Mouse (Mus musculus) kidney, postnatal 0 days (tissue): ENCODE measurements around the gene Rgs6. TPM values are rescaled to one million over a fixed set of nuclear protein-coding genes. Genes with fewer than 3 reads are reported as not detected.

Experiments
- ATAC-seq: fragments of 200-750 bp; cut with Nextera tagmentation; replicated peaks from 2 replicates; pipeline ENCODE4 v1.8.0; 2017; ENCODE audit warnings: low read depth, moderate number of reproducible peaks, moderate TSS enrichment, moderate library complexity; ENCODE audit not compliant: low FRiP score
- DNase-seq: peaks from one replicate; pipeline ENCODE4 v3.0.0-alpha.2; 2016; ENCODE audit warnings: low spot score
- H3K27ac ChIP-seq: fragments of 300-500 bp; sonication (generic); 2 replicates; pipeline ENCODE4 v1.5.1; 2014; ENCODE audit warnings: mild to moderate bottlenecking
- H3K27me3 ChIP-seq: fragments of 300-500 bp; sonication (generic); 2 replicates; pipeline ENCODE4 v1.6.1; 2014; ENCODE audit warnings: low read length, mixed read lengths; ENCODE audit not compliant: insufficient read depth
- H3K36me3 ChIP-seq: fragments of 300-500 bp; sonication (generic); 2 replicates; pipeline ENCODE4 v1.6.1; 2014; ENCODE audit warnings: low read length, mixed read lengths; ENCODE audit not compliant: insufficient read depth
- H3K4me1 ChIP-seq: fragments of 300-500 bp; sonication (generic); replicated peaks from 2 replicates; pipeline ENCODE4 v1.6.1; 2014; ENCODE audit warnings: antibody characterized with exemption, low read length, mixed read lengths; ENCODE audit not compliant: insufficient read depth
- H3K4me2 ChIP-seq: fragments of 300-500 bp; sonication (generic); 2 replicates; pipeline ENCODE4 v1.6.1; 2014; ENCODE audit warnings: mild to moderate bottlenecking, low read length, moderate library complexity, mixed read lengths
- H3K4me3 ChIP-seq: fragments of 300-500 bp; sonication (generic); replicated peaks from 2 replicates; pipeline ENCODE4 v1.5.1; 2014; ENCODE audit warnings: low read depth, low read length
- H3K9ac ChIP-seq: fragments of 300-500 bp; sonication (generic); 2 replicates; pipeline ENCODE4 v1.6.1; 2014; ENCODE audit warnings: low read depth, low read length
- H3K9me3 ChIP-seq: fragments of 300-500 bp; sonication (generic); replicated peaks from 2 replicates; pipeline ENCODE4 v1.6.1; 2016; ENCODE audit warnings: low read length, inconsistent platforms, mixed read lengths
- CTCF ChIP-seq: IDR thresholded peaks from 2 replicates; pipeline ENCODE4 v1.5.1; 2016; ENCODE audit warnings: antibody characterized with exemption, low read depth, mild to moderate bottlenecking, moderate library complexity
- WGBS: fragments of 180-500 bp; shearing (Covaris S2); extraction: QIAGEN DNeasy Blood & Tissue Kit; methylation state at CpG from one replicate; pipeline ENCODE4 v1.1.7; 2014; 5-methylcytosine and 5-hydroxymethylcytosine counted together
- polyA plus RNA-seq: library from polyadenylated mRNA; unstranded; fragments of >200 nt; fragmentation: Nextera tagmentation; extraction: Ambion mirVana; gene quantifications from 2 replicates; pipeline ENCODE4 v1.2.1, GENCODE M21; 2015

The Rgs6 gene
- polyA plus RNA-seq, 1 experiment from 2014 or later: 2.2 TPM

- no peak overlapping the region for H3K4me2 ChIP-seq
- 40% methylated on average over 12 of the region's 12 CpGs for WGBS
- H3K9ac ChIP-seq: no peak overlapping the region
- no peaks in the 10 kb centered on the region for H3K36me3 ChIP-seq
- no peaks in the 10 kb centered on the region for H3K9me3 ChIP-seq
- no peak overlapping the region for H3K27ac ChIP-seq
- no peaks in the 10 kb centered on the region for H3K27me3 ChIP-seq
- peak; percentile 12 for DNase-seq
- H3K4me3 ChIP-seq: no peak overlapping the region
- no peak for TF ChIP-seq CTCF
- ATAC-seq: no peak
- H3K4me1 ChIP-seq: no peaks in the 10 kb centered on the region
Observed at GRCm38 (mm10) chr12:83045001-83045531, 457.0 kb downstream of the Rgs6 start.

DNA sequence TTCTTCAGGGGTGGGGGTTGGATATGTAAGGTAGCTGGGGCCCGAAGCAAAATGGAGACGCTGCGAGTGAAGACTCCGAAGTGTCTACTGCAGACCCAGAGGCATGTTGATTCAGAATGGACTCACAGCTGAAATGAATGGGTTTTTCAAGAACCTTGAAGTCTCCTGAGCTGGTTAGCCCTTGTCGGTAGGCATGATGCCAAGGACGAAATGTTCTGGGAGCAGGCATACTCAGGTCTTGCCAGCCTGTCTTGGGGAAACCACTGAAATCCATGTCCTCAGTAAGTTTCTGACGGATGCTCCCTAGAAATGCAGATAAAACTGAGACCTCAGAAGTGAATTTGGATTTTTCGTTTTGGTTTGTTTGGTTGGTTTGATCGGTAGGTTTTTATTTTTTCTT lies 458.6 kb downstream of the Rgs6 start:
- no peak overlapping the region for H3K9ac ChIP-seq
- H3K4me2 ChIP-seq: no peak overlapping the region
- H3K4me1 ChIP-seq: no peaks in the 10 kb centered on the region
- DNase-seq (no peak), ATAC-seq (no peak)
- 95% methylated on average over 9 of the region's 9 CpGs for WGBS
- no peak overlapping the region for H3K27ac ChIP-seq
- no peaks in the 10 kb centered on the region for H3K9me3 ChIP-seq
- H3K4me3 ChIP-seq: no peak overlapping the region
- TF ChIP-seq CTCF: no peak
- no peaks in the 10 kb centered on the region for H3K27me3 ChIP-seq
- no peaks in the 10 kb centered on the region for H3K36me3 ChIP-seq

DNA sequence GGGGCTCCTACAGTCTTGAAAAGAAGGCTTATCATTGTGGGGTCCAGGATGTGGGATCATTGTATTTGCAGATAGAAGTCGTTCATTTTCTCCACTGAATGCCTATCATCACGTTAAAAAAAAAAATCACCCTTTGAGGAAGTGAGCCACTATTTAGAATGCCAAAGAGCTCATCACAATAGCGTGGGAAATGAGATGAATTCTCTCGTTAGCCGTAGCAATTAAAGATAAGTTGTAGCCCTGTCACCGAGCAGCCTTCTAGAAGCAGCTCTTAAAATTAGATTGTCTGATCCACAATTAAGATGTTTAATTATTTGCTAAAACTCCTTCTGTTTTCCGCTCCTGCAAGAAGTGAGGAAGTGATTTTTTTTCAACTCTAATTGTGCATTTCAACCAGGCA lies 459.6 kb downstream of the Rgs6 start:
- Histone ChIP-seq H3K36me3 (no peaks in the 10 kb centered on the region), H3K27me3 (no peaks in the 10 kb centered on the region), H3K27ac (no peak overlapping the region), H3K4me1 (no peaks in the 10 kb centered on the region; the same call in 1 of the 2 replicates), H3K4me3 (no peak overlapping the region), H3K9ac (no peak overlapping the region), H3K9me3 (no peaks in the 10 kb centered on the region), H3K4me2 (no peak overlapping the region)
- TF ChIP-seq CTCF: no peak
- 37% methylated on average over 7 of the region's 7 CpGs for WGBS
- no peak for ATAC-seq
- no peak for DNase-seq

- DNase-seq (no peak), ATAC-seq (no peak)
- Histone ChIP-seq H3K4me3 (no peak overlapping the region), H3K9ac (no peak overlapping the region), H3K4me2 (no peak overlapping the region), H3K36me3 (no peaks in the 10 kb centered on the region), H3K27ac (no peak overlapping the region), H3K27me3 (no peaks in the 10 kb centered on the region), H3K4me1 (no peaks in the 10 kb centered on the region; the same call in 1 of the 2 replicates), H3K9me3 (no peaks in the 10 kb centered on the region)
- WGBS: 78% methylated on average over 8 of the region's 8 CpGs
- no peak for TF ChIP-seq CTCF
Observed at GRCm38 (mm10) chr12:83050514-83050913, 462.4 kb downstream of the Rgs6 start.

DNA sequence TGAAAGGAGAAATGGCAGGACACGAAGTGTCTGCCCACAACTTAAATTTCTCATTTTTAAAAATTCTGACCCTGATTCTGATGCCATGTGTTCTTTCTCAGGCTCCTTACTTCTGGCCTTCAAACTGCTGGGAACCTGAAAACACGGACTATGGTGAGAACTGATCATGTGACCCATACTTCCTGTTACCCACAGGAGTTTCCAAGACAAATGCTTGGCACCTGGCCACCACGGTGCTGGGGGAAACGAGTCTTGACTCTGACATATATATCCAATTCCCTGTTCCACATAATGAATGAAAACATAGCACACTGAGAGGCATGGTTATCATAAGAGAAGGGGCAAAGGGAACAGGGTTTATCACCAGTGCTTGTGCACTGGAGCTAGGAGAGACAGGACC lies 464.3 kb downstream of the Rgs6 start:
- Histone ChIP-seq H3K27me3 (no peaks in the 10 kb centered on the region), H3K27ac (no peak overlapping the region), H3K9ac (no peak overlapping the region), H3K36me3 (no peaks in the 10 kb centered on the region), H3K4me1 (no peaks in the 10 kb centered on the region; the same call in 1 of the 2 replicates), H3K4me2 (no peak overlapping the region), H3K9me3 (no peaks in the 10 kb centered on the region), H3K4me3 (no peak overlapping the region)
- 32% methylated on average over 4 of the region's 4 CpGs for WGBS
- ATAC-seq: no peak
- DNase-seq: no peak
- no peak for TF ChIP-seq CTCF

DNA sequence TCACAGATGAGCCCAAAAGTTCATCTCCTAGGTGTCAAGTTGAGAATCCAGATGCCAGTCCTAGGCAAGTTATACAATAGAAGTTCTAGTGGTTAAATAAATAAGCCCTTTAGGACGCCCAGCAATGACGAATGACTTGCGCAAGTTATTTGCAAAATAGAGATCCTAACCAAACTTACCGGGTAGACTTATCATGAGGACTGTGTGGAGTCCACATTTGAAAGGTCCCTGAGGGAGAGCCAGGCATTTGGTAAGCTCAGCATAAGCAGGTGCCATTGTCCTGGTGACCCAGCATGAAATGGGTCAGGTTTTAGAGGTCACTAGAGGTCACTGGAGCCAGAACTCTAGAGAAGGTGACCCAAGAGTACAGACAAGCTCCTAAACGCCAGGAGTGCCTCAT lies 467.6 kb downstream of the Rgs6 start:
- Histone ChIP-seq H3K4me2 (no peak overlapping the region), H3K4me3 (no peak overlapping the region), H3K27me3 (no peaks in the 10 kb centered on the region), H3K9me3 (no peaks in the 10 kb centered on the region), H3K9ac (no peak overlapping the region), H3K36me3 (no peaks in the 10 kb centered on the region), H3K4me1 (no peaks in the 10 kb centered on the region; the same call in 1 of the 2 replicates), H3K27ac (no peak overlapping the region)
- no peak for TF ChIP-seq CTCF
- no peak for ATAC-seq
- no peak for DNase-seq
- 91% methylated on average over 5 of the region's 5 CpGs for WGBS

DNA sequence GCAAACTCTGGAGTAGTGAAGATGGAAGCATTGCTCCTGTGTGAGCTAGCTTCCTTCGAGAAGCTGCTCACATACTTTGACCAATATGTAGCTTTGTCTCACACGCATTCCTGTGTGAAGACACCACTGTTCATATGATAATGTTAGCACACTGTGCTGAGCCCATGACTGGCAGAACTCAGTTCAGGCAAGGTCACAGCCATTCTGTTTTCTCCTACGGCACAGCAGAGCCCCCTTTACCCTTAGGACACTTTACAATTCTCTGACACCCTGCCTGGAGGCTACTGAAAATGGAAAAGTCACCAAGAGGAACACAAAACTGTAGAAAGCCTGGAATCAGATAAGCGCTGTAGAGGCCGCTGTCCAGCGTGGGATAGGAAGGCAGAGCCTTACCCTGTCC lies 478.3 kb downstream of the Rgs6 start:
- no peak for TF ChIP-seq CTCF
- no peak overlapping the region for H3K27ac ChIP-seq
- no peak for ATAC-seq
- H3K9me3 ChIP-seq: no peaks in the 10 kb centered on the region
- 72% methylated on average over 6 of the region's 6 CpGs for WGBS
- DNase-seq: no peak
- no peaks in the 10 kb centered on the region for H3K27me3 ChIP-seq
- no peaks in the 10 kb centered on the region for H3K4me1 ChIP-seq
- H3K4me3 ChIP-seq: no peak overlapping the region
- no peak overlapping the region for H3K4me2 ChIP-seq
- H3K36me3 ChIP-seq: no peaks in the 10 kb centered on the region
- H3K9ac ChIP-seq: no peak overlapping the region
